Mouse (Mus musculus): ENCODE measurements at regions not wholly inside any gene's neighbourhood (a gene's known extent, or its start where the extent isn't known, plus 50 kb on each side); places are given as distances from the start of the nearest gene placed in this dataset.
"Not testable (repeated sequence)": the region's sequence is repeated elsewhere in the genome, so short reads cannot be mapped to it uniquely, and the experiment has no call there.

DNA sequence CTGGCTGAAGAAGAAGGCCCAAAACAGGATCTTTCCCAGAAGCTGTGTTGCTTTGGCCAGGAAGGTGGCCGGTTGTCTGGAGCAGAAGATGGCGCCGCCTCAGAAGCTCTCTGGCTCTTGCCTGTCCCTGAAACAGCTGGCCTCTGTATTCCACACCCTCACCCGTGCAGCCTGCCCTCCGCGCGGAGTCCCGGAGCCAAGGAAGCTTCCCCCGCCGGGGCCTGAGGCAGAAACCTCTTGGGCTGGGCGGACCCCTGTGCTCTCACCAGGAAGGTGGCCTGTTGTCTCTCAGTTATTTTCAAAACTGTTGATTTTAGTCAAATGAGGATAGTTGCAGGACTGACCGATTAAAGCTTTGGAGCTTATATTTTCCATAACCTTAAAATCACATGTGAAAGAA, 72.3 kb upstream of the Dach1 start:
- not testable (repeated sequence) for H3K4me1 ChIP-seq (ENCODE audit: control insufficient read depth, insufficient read depth, low read length); H3K9ac ChIP-seq (ENCODE audit: low read depth, low read length); DNase-seq; H3K36me3 ChIP-seq (ENCODE audit: control insufficient read depth, insufficient read depth, low read length); H3K4me3 ChIP-seq; H3K27me3 ChIP-seq (ENCODE audit: control insufficient read depth, insufficient read depth, low read length); H3K27ac ChIP-seq; H3K79me2 ChIP-seq (replicated peaks; ENCODE audit: control insufficient read depth, insufficient read depth, low read length)
- 61% methylated on average over 12 of the region's 12 CpGs for WGBS
- intact Hi-C loops (cut with DNase I), result loop anchor here (1.0 kb wide), 1 partner anchor 18 kb away; no protein-coding TSS in a partner anchor

Measured in heart, adult 2 months (tissue).